Mouse (Mus musculus) embryo, embryonic 10 days (tissue): ENCODE data around the gene Tmub1.

Source experiments
- DNase-seq: peaks from one replicate; pipeline ENCODE4 v3.0.0-alpha.2; 2015; ENCODE audit warnings: low spot score

The Tmub1 gene

GRCm38 (mm10) chr5:24447624-24448298 lies at the start of gene Tmub1:
Tmub1 (minus strand) TSS chr5:24447854.
- DNase-seq = peak; percentile 90

- no peak for DNase-seq
Observed at GRCm38 (mm10) chr5:24496756-24497155, 49.1 kb upstream of the Tmub1 start.

DNA sequence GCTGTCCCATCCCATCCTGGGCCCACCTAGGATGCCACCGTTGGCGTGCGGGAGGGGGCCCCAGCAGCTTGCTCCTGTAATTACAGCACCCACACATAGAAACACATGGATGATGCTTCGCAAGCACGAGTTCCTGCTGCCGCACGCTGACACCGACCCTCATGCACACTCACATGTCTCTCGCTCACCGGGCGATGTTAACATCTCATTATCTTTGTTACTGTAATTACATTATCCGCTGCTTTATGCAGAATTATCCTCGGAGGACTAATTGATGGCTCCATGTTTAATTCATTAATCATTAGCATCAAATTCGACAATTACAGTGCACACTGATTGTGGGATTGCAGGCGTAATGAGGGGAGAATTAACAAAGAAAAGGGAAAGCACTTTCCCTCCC lies 47.4 kb upstream of the Tmub1 start:
- DNase-seq = no peak

DNA sequence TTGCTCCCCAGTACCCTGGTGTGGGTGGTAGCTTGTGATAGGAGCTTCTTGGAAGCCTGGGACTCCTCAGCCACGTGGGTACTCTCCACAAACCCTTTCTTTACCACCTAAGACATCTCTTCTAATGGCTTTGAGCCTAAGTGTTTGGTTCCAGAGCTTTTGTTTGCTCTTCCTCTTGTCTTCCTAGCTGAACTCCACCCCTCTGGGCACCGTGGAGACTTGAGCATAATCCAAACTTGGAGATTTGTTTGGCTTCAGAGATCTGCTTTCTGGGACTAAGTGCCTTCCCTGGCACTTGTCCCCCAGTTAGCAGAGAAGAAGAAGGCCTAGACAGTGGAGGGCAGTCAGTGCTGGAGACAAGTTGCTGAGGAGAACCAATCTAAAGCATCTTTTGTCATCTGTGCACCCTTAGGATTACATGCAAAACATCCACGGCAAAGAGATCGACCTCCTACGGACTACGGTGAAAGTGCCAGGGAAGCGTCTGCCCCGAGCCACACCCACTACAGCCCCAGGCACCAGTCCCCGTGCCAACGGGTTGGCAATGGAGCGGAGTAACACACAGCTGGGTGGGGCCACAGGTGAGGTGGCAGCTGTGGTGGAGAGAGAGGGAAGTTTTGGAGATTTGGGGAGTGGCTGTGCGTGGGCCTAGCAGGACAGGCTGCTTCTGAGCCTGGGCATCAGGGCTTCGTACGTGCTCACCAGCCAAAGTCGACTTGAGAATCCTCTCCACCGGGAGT lies 45.1 kb upstream of the Tmub1 start:
- no peak for DNase-seq

GRCm38 (mm10) chr5:24490413-24490920 lies 42.8 kb upstream of the Tmub1 start:
- no peak for DNase-seq

- no peak for DNase-seq
Observed at GRCm38 (mm10) chr5:24486738-24487137, 39.1 kb upstream of the Tmub1 start.

DNA sequence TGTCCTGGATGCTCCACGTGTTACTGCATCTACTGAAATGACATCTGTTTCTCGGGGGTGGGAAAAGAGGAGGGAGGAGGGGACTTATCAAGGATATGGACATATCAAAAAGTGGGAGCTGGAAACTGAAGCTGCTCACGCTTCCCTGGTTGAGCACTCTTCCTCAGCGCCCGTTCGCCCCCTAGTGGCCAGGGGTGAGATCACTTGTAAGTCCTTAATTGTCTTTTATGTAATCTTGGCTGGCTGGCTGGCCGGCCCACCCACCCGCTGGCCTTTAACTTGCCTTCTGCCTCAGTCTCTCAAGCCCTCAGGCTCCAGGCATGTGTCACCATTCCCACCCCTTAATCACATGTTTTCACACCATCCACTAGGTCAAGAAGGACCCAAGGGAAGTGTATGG lies 38.4 kb upstream of the Tmub1 start:
- peak; percentile 94 for DNase-seq

- DNase-seq = peak; percentile 43
Observed at GRCm38 (mm10) chr5:24484963-24485362, 37.3 kb upstream of the Tmub1 start.

DNA sequence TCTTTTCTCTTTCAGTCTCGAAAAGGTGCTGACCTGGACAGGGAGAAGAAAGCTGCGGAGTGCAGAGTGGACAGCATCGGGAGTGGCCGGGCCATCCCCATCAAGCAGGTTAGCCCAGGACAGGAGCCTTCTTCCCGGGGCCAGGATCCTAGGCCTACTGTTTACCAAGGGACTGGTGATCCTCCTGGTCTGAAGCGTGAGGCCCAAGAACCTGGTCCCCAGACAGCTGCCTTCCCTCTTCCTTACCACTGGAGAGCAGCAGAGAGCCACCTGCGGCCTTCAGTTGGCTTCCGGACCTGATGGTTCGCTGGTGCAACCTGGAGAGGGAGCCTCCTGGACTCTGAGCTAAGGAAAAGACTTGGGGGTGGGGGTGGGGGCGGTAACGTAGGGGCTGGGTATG lies 35.7 kb upstream of the Tmub1 start:
- peak; percentile 83 for DNase-seq

DNA sequence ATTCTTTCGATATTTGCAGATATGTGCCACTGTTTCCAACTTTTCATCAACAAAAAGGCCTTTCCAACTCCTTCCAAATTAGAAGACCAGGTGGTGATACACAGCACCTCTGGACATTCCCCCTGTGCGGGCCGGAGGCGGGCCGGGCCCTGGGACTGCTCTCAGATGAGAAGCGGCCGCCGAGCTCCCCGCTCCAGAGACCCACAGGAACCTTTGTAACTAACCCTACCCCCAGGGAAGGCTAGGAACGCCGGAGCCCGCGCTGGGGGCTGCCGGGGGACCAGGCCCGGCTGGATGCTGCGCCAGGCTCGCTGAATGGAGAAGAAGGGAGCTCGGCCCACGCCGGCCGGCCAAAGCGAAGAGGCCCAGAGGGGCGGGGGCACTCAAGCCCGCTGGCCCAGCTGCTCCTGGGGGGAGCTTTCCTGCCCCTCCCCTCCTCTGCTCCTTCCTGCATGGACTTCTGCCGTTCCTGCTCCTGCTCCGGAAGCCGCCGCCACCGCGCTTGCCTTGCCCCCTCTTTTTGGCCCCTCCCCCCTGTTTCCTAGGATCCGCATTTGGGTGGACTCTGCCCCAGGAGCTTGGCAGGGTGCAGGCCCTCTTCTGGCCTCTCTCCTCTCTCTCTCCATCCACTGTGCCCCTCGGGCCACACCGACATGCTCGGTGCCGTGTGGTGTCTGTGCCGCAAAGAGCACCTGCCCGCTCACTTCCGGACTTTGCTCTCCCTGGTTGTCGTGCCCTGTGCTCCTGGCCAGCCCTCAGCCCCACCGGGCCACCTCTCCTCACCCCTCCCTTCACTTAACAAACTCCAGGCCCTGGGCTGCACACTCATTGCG lies 34.8 kb upstream of the Tmub1 start:
- no peak for DNase-seq

DNA sequence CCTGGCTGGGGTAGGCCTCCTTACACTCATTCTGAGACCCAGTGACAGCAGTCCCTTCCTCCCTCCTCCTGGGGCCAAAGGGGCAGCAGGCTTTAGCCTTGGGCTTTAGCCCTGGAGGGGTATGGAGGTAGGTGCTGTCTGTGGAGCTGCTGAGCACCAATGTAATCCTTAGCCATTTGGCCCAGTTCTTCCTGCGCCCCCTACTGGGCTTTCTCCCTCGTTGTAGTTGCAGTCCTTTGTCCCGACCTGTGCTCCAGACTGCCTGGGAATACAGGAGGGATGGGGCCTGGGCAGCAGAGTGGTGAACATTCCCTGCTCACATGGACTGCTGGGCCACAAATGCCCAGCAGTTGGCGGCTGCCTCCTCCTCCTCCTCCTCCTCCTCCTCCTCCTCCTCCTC lies 34.0 kb upstream of the Tmub1 start:
- DNase-seq = peak; percentile 86

GRCm38 (mm10) chr5:24477909-24478308 lies 30.3 kb upstream of the Tmub1 start:
- no peak for DNase-seq

GRCm38 (mm10) chr5:24475476-24476241 lies 28.0 kb upstream of the Tmub1 start:
- DNase-seq = no peak

- peak; percentile 58 for DNase-seq
Observed at GRCm38 (mm10) chr5:24474723-24475261, 27.1 kb upstream of the Tmub1 start.

GRCm38 (mm10) chr5:24474025-24474722 lies 26.5 kb upstream of the Tmub1 start:
- DNase-seq = peak; percentile 69

DNA sequence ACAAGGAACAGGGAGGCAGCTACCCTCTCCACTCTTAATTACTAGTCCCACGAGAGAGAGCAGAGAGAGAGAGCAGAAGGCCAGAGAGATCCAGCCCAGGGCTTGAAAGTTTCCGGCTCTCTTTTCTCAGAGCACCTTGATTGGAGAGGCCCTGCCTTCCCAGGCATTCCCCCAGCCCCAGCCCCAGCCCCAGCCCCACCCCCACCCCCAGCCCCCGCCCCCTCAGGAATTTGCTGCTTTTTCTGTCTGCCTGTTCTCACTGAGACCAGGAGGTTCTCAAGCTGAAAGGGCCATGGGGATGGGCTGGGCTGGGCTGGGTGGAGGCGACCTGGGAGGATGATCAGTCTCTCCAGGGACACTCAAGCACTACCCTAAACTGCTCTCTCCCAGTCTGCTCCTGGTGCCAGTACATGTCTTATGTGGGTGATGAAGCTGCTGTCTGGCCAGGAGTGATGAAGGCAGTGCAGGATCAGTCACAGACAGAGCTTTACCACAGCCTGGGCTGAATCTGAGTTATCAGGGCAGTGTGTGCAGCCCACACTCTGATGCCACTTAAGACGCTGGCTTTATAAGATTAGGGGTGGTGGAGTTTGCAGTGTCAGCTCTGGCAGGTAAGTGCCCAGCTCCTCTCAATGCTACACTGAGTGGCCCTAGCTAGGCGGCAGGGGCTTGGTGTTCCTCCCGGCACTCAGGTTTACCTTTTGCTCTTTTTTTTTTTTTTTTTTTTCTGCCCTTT lies 25.4 kb upstream of the Tmub1 start:
- DNase-seq = no peak

GRCm38 (mm10) chr5:24470600-24470999 lies 22.9 kb upstream of the Tmub1 start:
- peak; percentile 91 for DNase-seq

DNA sequence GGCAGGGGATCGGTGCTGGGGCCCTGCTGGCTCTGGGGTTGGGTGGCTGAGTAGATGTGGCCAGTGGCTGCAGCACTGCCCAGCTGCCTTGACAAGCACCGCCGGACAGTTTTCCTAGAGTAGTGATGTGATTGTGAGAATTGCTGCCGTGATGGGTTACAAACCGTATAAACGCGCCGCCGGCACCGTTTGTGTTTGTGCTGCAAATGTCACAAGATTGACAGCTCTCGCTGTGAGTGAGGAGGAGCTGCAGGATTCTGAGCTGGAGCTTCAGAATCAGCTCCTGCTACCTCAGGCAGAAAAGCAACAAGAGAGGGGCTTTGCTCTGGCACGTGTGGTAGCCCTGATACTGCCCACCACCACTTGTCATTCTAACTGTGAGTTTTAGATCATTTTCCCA lies 19.1 kb upstream of the Tmub1 start:
- DNase-seq = no peak

DNA sequence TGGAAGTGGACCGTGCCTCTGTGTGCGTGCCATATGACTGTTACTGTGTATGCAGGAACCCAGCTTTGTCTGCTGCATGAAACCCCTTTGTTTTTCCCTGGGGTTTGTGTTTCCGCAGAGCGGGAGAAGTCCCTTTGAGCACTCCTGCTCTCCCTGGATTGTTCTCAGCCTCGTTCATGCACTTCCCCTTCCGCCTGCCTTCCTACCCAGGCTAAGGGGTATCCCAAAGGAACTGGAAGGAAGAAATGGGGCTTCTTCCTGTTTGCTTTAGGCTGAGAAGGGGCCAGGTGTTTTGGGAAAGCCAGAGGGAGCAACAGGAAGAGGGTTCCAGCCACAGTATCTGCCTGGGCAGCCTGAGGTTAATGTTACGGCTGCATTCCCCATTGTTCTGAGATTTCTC lies 8.0 kb upstream of the Tmub1 start:
- no peak for DNase-seq

- DNase-seq = no peak
Observed at GRCm38 (mm10) chr5:24455076-24455475, 7.4 kb upstream of the Tmub1 start.
